Mouse (Mus musculus): ENCODE results near the gene Prdm10. TPM values are rescaled to one million over a fixed set of nuclear protein-coding genes. Genes with fewer than 3 reads are reported as not detected.

The Prdm10 gene
- polyA plus RNA-seq, 1 experiment from 2014 or later, result 5.4 TPM

GRCm38 (mm10) chr9:31305807-31306206 is 25.5 kb downstream of the Prdm10 start:
- no peak overlapping the region for H3K9ac ChIP-seq
- WGBS, result 74% methylated on average over 3 of the region's 3 CpGs
- H3K27ac ChIP-seq (ENCODE audit: poor library complexity, severe bottlenecking), result no peak overlapping the region
- no peak overlapping the region for H3K4me3 ChIP-seq
- no peak for ATAC-seq (ENCODE audit: insufficient number of reproducible peaks, low FRiP score)
- no peaks in the 10 kb centered on the region; the same call in 1 of the 2 replicates for H3K36me3 ChIP-seq
- peaks cover 20% of the 10 kb centered on the region for H3K4me1 ChIP-seq (replicated peaks)
- no peak overlapping the region for H3K4me2 ChIP-seq
- no peaks in the 10 kb centered on the region for H3K27me3 ChIP-seq (replicated peaks)
- H3K9me3 ChIP-seq (replicated peaks), result no peaks in the 10 kb centered on the region

- H3K4me3 ChIP-seq, result no peak overlapping the region
- 86% methylated on average over 3 of the region's 3 CpGs for WGBS
Observed at GRCm38 (mm10) chr9:31307232-31307631, 26.9 kb downstream of the Prdm10 start.

GRCm38 (mm10) chr9:31309041-31309440 is 28.7 kb downstream of the Prdm10 start:
- WGBS, result 33% methylated on average over 5 of the region's 5 CpGs

More at GRCm38 (mm10) chr9:31307232-31307631, 26.9 kb downstream of the Prdm10 start:
- Histone ChIP-seq H3K9me3 (replicated peaks) (no peaks in the 10 kb centered on the region), H3K36me3 (peaks cover 5% of the 10 kb centered on the region), H3K9ac (no peak overlapping the region), H3K4me1 (replicated peaks) (peaks cover 8% of the 10 kb centered on the region), H3K27me3 (replicated peaks) (no peaks in the 10 kb centered on the region), H3K27ac (ENCODE audit: poor library complexity, severe bottlenecking) (no peak overlapping the region), H3K4me2 (no peak overlapping the region)
- ATAC-seq (ENCODE audit: insufficient number of reproducible peaks, low FRiP score), result no peak

GRCm38 (mm10) chr9:31310662-31311061 is 30.3 kb downstream of the Prdm10 start:
- Histone ChIP-seq H3K4me2 (no peak overlapping the region), H3K27me3 (replicated peaks) (no peaks in the 10 kb centered on the region), H3K4me3 (no peak overlapping the region), H3K4me1 (replicated peaks) (peaks cover 8% of the 10 kb centered on the region), H3K36me3 (peaks cover 6% of the 10 kb centered on the region; the same call in 1 of the 2 replicates), H3K9ac (no peak overlapping the region), H3K9me3 (replicated peaks) (no peaks in the 10 kb centered on the region), H3K27ac (ENCODE audit: poor library complexity, severe bottlenecking) (no peak overlapping the region)
- 90% methylated on average over 4 of the region's 4 CpGs for WGBS
- ATAC-seq (ENCODE audit: insufficient number of reproducible peaks, low FRiP score), result no peak

More at GRCm38 (mm10) chr9:31309041-31309440, 28.7 kb downstream of the Prdm10 start:
- Histone ChIP-seq H3K36me3 (peaks cover 6% of the 10 kb centered on the region; the same call in 1 of the 2 replicates), H3K27ac (ENCODE audit: poor library complexity, severe bottlenecking) (no peak overlapping the region), H3K9me3 (replicated peaks) (no peaks in the 10 kb centered on the region), H3K4me3 (no peak overlapping the region), H3K4me2 (no peak overlapping the region), H3K9ac (no peak overlapping the region), H3K4me1 (replicated peaks) (peaks cover 8% of the 10 kb centered on the region), H3K27me3 (replicated peaks) (no peaks in the 10 kb centered on the region)
- no peak for ATAC-seq (ENCODE audit: insufficient number of reproducible peaks, low FRiP score)

GRCm38 (mm10) chr9:31313876-31314275 is 33.5 kb downstream of the Prdm10 start:
- Histone ChIP-seq H3K4me1 (replicated peaks) (peaks cover 2% of the 10 kb centered on the region), H3K4me2 (no peak overlapping the region), H3K36me3 (peaks cover 6% of the 10 kb centered on the region; the same call in 1 of the 2 replicates), H3K9ac (no peak overlapping the region), H3K27ac (ENCODE audit: poor library complexity, severe bottlenecking) (no peak overlapping the region), H3K27me3 (replicated peaks) (no peaks in the 10 kb centered on the region), H3K9me3 (replicated peaks) (no peaks in the 10 kb centered on the region), H3K4me3 (no peak overlapping the region)
- no peak for ATAC-seq (ENCODE audit: insufficient number of reproducible peaks, low FRiP score)
- 43% methylated on average over 1 of the region's 1 CpGs for WGBS

- peaks cover 2% of the 10 kb centered on the region; the same call in 1 of the 2 replicates for H3K4me1 ChIP-seq (replicated peaks)
- no peaks in the 10 kb centered on the region for H3K9me3 ChIP-seq (replicated peaks)
- H3K36me3 ChIP-seq, result peaks cover 6% of the 10 kb centered on the region; the same call in 1 of the 2 replicates
- WGBS, result 84% methylated on average over 8 of the region's 8 CpGs
- no peak overlapping the region for H3K9ac ChIP-seq
- no peak for ATAC-seq (ENCODE audit: insufficient number of reproducible peaks, low FRiP score)
- H3K4me2 ChIP-seq, result no peak overlapping the region
- no peak overlapping the region for H3K27ac ChIP-seq (ENCODE audit: poor library complexity, severe bottlenecking)
- H3K27me3 ChIP-seq (replicated peaks), result no peaks in the 10 kb centered on the region
- no peak overlapping the region for H3K4me3 ChIP-seq
Observed at GRCm38 (mm10) chr9:31315983-31316382, 35.6 kb downstream of the Prdm10 start.

GRCm38 (mm10) chr9:31318956-31319355 is 38.6 kb downstream of the Prdm10 start:
- H3K27me3 ChIP-seq (replicated peaks), result no peaks in the 10 kb centered on the region
- H3K9ac ChIP-seq, result no peak overlapping the region
- no peaks in the 10 kb centered on the region for H3K36me3 ChIP-seq
- H3K9me3 ChIP-seq (replicated peaks), result no peaks in the 10 kb centered on the region
- no peak overlapping the region for H3K27ac ChIP-seq (ENCODE audit: poor library complexity, severe bottlenecking)
- peaks cover 16% of the 10 kb centered on the region for H3K4me1 ChIP-seq (replicated peaks)
- no peak overlapping the region for H3K4me3 ChIP-seq
- no peak overlapping the region for H3K4me2 ChIP-seq
- ATAC-seq (ENCODE audit: insufficient number of reproducible peaks, low FRiP score), result no peak
- 74% methylated on average over 5 of the region's 5 CpGs for WGBS

GRCm38 (mm10) chr9:31320734-31321133 is 40.4 kb downstream of the Prdm10 start:
- Histone ChIP-seq H3K27me3 (replicated peaks) (no peaks in the 10 kb centered on the region), H3K4me2 (no peak overlapping the region), H3K4me3 (no peak overlapping the region), H3K4me1 (replicated peaks) (peaks cover 23% of the 10 kb centered on the region), H3K36me3 (no peaks in the 10 kb centered on the region; the same call in 1 of the 2 replicates), H3K9me3 (replicated peaks) (no peaks in the 10 kb centered on the region), H3K9ac (no peak overlapping the region), H3K27ac (ENCODE audit: poor library complexity, severe bottlenecking) (no peak overlapping the region)
- ATAC-seq (ENCODE audit: insufficient number of reproducible peaks, low FRiP score), result no peak
- 48% methylated on average over 1 of the region's 1 CpGs for WGBS

GRCm38 (mm10) chr9:31321526-31321925 is 41.2 kb downstream of the Prdm10 start:
- H3K4me3 ChIP-seq, result no peak overlapping the region
- peaks cover 23% of the 10 kb centered on the region for H3K4me1 ChIP-seq (replicated peaks)
- WGBS, result 43% methylated on average over 4 of the region's 4 CpGs
- H3K27ac ChIP-seq (ENCODE audit: poor library complexity, severe bottlenecking), result no peak overlapping the region
- H3K9me3 ChIP-seq (replicated peaks), result no peaks in the 10 kb centered on the region
- no peak overlapping the region for H3K4me2 ChIP-seq
- no peaks in the 10 kb centered on the region; the same call in 1 of the 2 replicates for H3K36me3 ChIP-seq
- H3K27me3 ChIP-seq (replicated peaks), result no peaks in the 10 kb centered on the region
- ATAC-seq (ENCODE audit: insufficient number of reproducible peaks, low FRiP score), result no peak
- H3K9ac ChIP-seq, result no peak overlapping the region

- Histone ChIP-seq H3K27ac (ENCODE audit: poor library complexity, severe bottlenecking) (no peak overlapping the region), H3K4me3 (no peak overlapping the region), H3K9ac (no peak overlapping the region), H3K4me2 (no peak overlapping the region), H3K4me1 (replicated peaks) (peaks cover 23% of the 10 kb centered on the region), H3K9me3 (replicated peaks) (no peaks in the 10 kb centered on the region), H3K36me3 (peaks cover under 1% of the 10 kb centered on the region), H3K27me3 (replicated peaks) (no peaks in the 10 kb centered on the region)
- 39% methylated on average over 5 of the region's 5 CpGs for WGBS
- ATAC-seq (ENCODE audit: insufficient number of reproducible peaks, low FRiP score), result no peak
Observed at GRCm38 (mm10) chr9:31322090-31322489, 41.8 kb downstream of the Prdm10 start.

GRCm38 (mm10) chr9:31330816-31331215 is 50.5 kb downstream of the Prdm10 start:
- Histone ChIP-seq H3K27ac (ENCODE audit: poor library complexity, severe bottlenecking) (no peak overlapping the region), H3K36me3 (peaks cover 27% of the 10 kb centered on the region), H3K9me3 (replicated peaks) (no peaks in the 10 kb centered on the region), H3K9ac (no peak overlapping the region), H3K4me1 (replicated peaks) (no peaks in the 10 kb centered on the region), H3K4me3 (no peak overlapping the region), H3K4me2 (no peak overlapping the region), H3K27me3 (replicated peaks) (no peaks in the 10 kb centered on the region)
- WGBS, result 85% methylated on average over 3 of the region's 3 CpGs
- no peak for ATAC-seq (ENCODE audit: insufficient number of reproducible peaks, low FRiP score)

- no peaks in the 10 kb centered on the region for H3K4me1 ChIP-seq (replicated peaks)
- H3K36me3 ChIP-seq, result peaks cover 28% of the 10 kb centered on the region
- WGBS, result 66% methylated on average over 4 of the region's 4 CpGs
- H3K9me3 ChIP-seq (replicated peaks), result no peaks in the 10 kb centered on the region
- ATAC-seq (ENCODE audit: insufficient number of reproducible peaks, low FRiP score), result no peak
- no peak overlapping the region for H3K4me2 ChIP-seq
- no peaks in the 10 kb centered on the region for H3K27me3 ChIP-seq (replicated peaks)
- no peak overlapping the region for H3K4me3 ChIP-seq
- no peak overlapping the region for H3K9ac ChIP-seq
- H3K27ac ChIP-seq (ENCODE audit: poor library complexity, severe bottlenecking), result no peak overlapping the region
Observed at GRCm38 (mm10) chr9:31331246-31331645, 50.9 kb downstream of the Prdm10 start.

Measured in heart, embryonic 12.5 days (tissue).